Mouse (Mus musculus) stomach, embryonic 15.5 days (tissue): ENCODE measurements at regions not wholly inside any gene's neighbourhood (a gene's known extent, or its start where the extent isn't known, plus 50 kb on each side); places are given as distances from the start of the nearest gene placed in this dataset.
"Not testable (repeated sequence)": the region's sequence is repeated elsewhere in the genome, so short reads cannot be mapped to it uniquely, and the experiment has no call there.

ENCODE experiments used
- ATAC-seq: fragments of 200-750 bp; cut with Nextera tagmentation; 2 replicates; pipeline ENCODE4 v1.8.0; 2017; ENCODE audit warnings: low read depth, moderate number of reproducible peaks, moderate TSS enrichment; ENCODE audit not compliant: insufficient read depth, low FRiP score
- H3K27ac ChIP-seq: fragments of 300-500 bp; sonication (generic); 2 replicates; pipeline ENCODE4 v1.5.1; 2015; ENCODE audit warnings: mild to moderate bottlenecking, inconsistent platforms
- H3K27me3 ChIP-seq: fragments of 300-500 bp; sonication (generic); replicated peaks from 2 replicates; pipeline ENCODE4 v1.6.1; 2015; ENCODE audit warnings: inconsistent platforms
- H3K36me3 ChIP-seq: fragments of 300-500 bp; sonication (generic); 2 replicates; pipeline ENCODE4 v1.6.1; 2015; ENCODE audit warnings: inconsistent platforms
- H3K4me1 ChIP-seq: fragments of 300-500 bp; sonication (generic); 2 replicates; pipeline ENCODE4 v1.6.1; 2015; ENCODE audit warnings: inconsistent platforms
- H3K4me2 ChIP-seq: fragments of 300-500 bp; sonication (generic); 2 replicates; pipeline ENCODE4 v1.6.1; 2015; ENCODE audit warnings: mild to moderate bottlenecking, inconsistent platforms
- H3K4me3 ChIP-seq: fragments of 300-500 bp; sonication (generic); replicated peaks from 2 replicates; pipeline ENCODE4 v1.5.1; 2015; ENCODE audit warnings: inconsistent platforms
- H3K9ac ChIP-seq: fragments of 300-500 bp; sonication (generic); 2 replicates; pipeline ENCODE4 v1.6.1; 2015; ENCODE audit warnings: inconsistent platforms
- H3K9me3 ChIP-seq: fragments of 300-500 bp; sonication (generic); 2 replicates; pipeline ENCODE4 v1.6.1; 2016; ENCODE audit warnings: inconsistent platforms
- WGBS: fragments of 180-500 bp; shearing (Covaris S2); methylation state at CpG from one replicate; pipeline ENCODE4 v1.1.7; 2015; 5-methylcytosine and 5-hydroxymethylcytosine counted together

DNA sequence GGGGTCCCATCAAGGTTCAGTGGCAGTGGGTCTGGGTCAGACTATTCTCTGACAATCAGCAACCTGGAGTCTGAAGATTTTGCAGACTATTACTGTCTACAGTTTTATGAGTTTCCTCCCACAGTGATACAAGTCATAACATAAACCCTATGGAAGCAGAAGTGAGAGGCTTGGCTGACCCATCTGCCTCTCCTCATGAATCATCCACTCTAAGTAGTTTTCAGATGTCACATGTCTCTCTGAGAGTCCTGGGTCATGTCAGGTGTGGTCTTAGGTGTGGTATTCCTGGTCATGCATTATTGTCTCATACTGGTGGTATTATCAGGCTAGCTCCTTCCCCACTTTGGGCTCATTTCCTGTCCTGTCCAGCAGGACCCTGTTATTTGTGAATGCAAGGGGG lies 255.8 kb upstream of the Tacstd2 start:
- H3K27me3 ChIP-seq: no peaks in the 10 kb centered on the region
- no peak for ATAC-seq
- H3K4me2 ChIP-seq: no peak overlapping the region

DNA sequence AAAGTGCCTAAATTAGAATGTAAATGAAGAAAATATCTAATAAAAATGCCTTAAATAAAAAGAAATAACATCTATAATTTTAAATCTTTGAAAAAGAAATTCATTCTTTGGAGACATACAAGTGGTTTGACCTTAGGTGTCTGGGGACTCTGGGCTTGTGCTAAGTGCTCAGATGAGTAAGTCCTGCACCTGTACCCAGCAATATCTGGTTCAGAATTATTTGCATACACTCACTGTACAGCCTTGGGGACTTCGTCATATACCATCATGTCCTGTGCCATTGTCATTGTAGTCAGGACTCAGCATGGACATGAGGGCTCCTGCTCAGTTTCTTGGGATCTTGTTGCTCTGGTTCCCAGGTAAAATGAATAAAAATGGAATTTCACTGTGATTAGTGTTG lies 255.1 kb upstream of the Tacstd2 start:
- H3K9ac ChIP-seq: no peak overlapping the region
- no peaks in the 10 kb centered on the region for H3K9me3 ChIP-seq
- no peak for ATAC-seq
- no peak overlapping the region for H3K4me3 ChIP-seq
- no peaks in the 10 kb centered on the region for H3K36me3 ChIP-seq
- H3K27me3 ChIP-seq: no peaks in the 10 kb centered on the region
- H3K27ac ChIP-seq: no peak overlapping the region
- WGBS: 91% methylated on average over 1 of the region's 1 CpGs
- H3K4me2 ChIP-seq: no peak overlapping the region
- H3K4me1 ChIP-seq: no peaks in the 10 kb centered on the region

More for the DNA sequence above, 255.8 kb upstream of the Tacstd2 start:
- H3K9ac ChIP-seq: no peak overlapping the region
- H3K36me3 ChIP-seq: no peaks in the 10 kb centered on the region
- no peak overlapping the region for H3K4me3 ChIP-seq
- H3K9me3 ChIP-seq: no peaks in the 10 kb centered on the region
- no peaks in the 10 kb centered on the region for H3K4me1 ChIP-seq
- no peak overlapping the region for H3K27ac ChIP-seq

DNA sequence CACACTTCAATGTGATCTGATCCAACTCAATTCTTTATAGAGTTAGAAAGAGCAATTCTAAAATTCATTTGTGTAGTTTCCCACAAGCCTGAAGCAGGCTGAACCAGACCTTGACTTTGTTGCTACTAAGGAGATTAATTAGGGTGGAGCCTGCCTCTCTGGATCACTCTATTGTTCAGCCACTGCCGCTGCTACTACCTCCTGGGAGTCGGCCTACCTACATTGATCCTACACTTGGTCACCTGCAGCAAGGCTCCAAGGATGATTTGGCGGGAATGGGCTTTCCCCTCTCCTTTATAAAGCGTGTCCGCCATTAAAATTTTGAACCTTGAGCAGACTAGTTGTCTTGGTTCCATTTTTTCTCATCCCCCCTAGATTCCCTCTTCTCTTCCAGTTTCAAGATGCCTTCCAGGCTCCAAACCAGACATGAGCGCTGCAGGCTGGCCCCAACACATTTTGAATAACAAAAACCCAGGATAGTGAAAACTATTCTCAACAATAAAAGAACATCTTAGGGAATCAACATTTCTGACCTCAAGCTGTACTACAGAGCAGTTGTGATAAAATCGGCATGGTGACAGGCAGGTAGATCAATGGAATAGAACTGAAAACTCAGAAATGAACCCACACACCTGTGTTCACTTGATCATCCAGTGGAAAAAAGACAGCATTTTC lies 251.6 kb upstream of the Tacstd2 start:
- H3K27ac ChIP-seq: no peak overlapping the region
- no peak overlapping the region for H3K4me2 ChIP-seq
- no peaks in the 10 kb centered on the region for H3K27me3 ChIP-seq
- ATAC-seq: no peak
- no peaks in the 10 kb centered on the region for H3K4me1 ChIP-seq
- H3K9ac ChIP-seq: no peak overlapping the region
- H3K4me3 ChIP-seq: no peak overlapping the region
- H3K36me3 ChIP-seq: no peaks in the 10 kb centered on the region
- no peaks in the 10 kb centered on the region for H3K9me3 ChIP-seq
- WGBS: 74% methylated on average over 7 of the region's 7 CpGs

DNA sequence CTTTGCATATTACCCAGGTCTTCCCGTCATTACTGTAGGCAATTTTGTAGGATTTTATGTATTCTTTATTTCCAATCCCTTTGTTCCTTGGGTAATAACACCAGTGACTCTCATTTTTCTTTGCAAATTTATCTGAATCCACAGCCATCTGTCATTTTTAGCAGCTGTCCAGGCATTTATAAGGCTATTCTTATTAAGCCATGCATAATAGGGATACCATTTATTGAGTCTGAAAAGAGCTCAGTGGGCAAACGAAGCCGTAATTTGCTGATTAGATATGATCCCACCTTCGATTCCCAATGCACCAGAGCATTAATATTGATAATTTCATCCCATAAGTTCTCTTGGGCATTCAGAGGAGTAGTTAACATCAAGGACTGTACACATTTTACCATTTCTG lies 243.3 kb upstream of the Tacstd2 start:
- H3K27me3 ChIP-seq: no peaks in the 10 kb centered on the region
- 75% methylated on average over 4 of the region's 4 CpGs for WGBS
- no peak overlapping the region for H3K9ac ChIP-seq
- no peak for ATAC-seq
- no peaks in the 10 kb centered on the region for H3K9me3 ChIP-seq
- no peak overlapping the region for H3K4me2 ChIP-seq
- no peak overlapping the region for H3K4me3 ChIP-seq
- no peaks in the 10 kb centered on the region for H3K4me1 ChIP-seq
- no peaks in the 10 kb centered on the region for H3K36me3 ChIP-seq
- no peak overlapping the region for H3K27ac ChIP-seq

DNA sequence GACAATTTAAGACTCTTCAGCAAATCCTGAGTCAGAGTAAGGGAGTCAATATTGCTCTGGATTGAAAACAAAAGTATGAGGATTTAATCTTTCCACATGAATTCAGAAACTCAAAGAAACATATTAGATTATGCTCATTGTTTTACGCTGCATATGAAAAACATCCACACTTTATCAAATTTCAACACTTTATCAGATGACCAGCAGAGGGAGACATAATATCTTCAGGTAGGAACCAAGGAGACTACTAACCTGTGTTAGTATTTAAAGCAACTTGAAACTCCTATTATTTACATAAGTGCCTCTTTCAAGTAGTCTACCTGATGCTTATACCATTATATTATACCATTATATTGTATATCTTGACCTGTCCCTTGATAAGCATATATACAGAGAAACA lies 218.5 kb upstream of the Tacstd2 start:
- not testable (repeated sequence) for H3K4me2 ChIP-seq, H3K36me3 ChIP-seq, H3K27me3 ChIP-seq, H3K9ac ChIP-seq, H3K4me1 ChIP-seq, H3K9me3 ChIP-seq, H3K27ac ChIP-seq, H3K4me3 ChIP-seq, ATAC-seq
- WGBS: 73% methylated on average over 1 of the region's 1 CpGs

DNA sequence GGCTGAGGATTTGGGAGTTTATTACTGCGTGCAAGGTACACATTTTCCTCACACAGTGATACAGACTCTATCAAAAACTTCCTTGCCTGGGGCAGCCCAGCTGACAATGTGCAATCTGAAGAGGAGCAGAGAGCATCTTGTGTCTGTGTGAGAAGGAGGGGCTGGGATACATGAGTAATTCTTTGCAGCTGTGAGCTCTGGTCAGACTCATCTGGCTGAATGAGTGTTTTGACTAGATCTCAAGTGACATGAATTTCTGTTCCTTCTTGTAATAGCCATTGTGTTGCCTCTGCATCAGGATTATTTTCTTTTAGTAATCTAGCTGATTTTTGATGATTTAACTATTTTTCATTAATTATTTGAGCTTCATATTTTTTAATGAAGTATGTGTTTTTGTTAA lies 190.0 kb upstream of the Tacstd2 start:
- no peak overlapping the region for H3K9ac ChIP-seq
- WGBS: 62% methylated on average over 1 of the region's 1 CpGs

DNA sequence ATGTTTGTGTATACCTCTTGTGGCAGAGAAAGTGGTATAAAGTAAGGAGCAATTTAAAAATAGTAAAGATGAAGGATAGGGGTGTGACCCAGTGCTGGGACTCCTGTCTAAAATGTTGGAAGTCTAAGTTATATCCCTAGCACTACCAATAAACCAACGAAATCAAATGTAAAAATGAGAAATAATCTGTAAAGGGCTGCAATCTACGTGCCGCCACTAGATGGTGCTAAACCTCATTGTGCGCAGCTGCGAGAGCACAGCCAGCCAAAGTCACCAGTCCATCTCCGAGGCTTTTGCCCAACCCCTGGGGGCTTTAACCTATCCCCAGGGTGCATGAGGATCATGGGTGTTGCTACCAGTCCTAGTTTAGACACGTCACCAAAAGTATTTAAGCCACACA lies 163.4 kb upstream of the Tacstd2 start:
- not testable (repeated sequence) for H3K4me2 ChIP-seq, ATAC-seq, H3K27ac ChIP-seq, H3K9me3 ChIP-seq, H3K36me3 ChIP-seq, H3K9ac ChIP-seq, H3K4me3 ChIP-seq, H3K4me1 ChIP-seq, H3K27me3 ChIP-seq
- WGBS: 10% methylated on average over 6 of the region's 7 CpGs

More for the DNA sequence above, 190.0 kb upstream of the Tacstd2 start:
- H3K4me3 ChIP-seq: no peak overlapping the region
- H3K27ac ChIP-seq: no peak overlapping the region
- H3K4me1 ChIP-seq: no peaks in the 10 kb centered on the region
- H3K9me3 ChIP-seq: no peaks in the 10 kb centered on the region
- no peaks in the 10 kb centered on the region for H3K36me3 ChIP-seq
- H3K4me2 ChIP-seq: no peak overlapping the region
- no peaks in the 10 kb centered on the region for H3K27me3 ChIP-seq
- ATAC-seq: no peak

DNA sequence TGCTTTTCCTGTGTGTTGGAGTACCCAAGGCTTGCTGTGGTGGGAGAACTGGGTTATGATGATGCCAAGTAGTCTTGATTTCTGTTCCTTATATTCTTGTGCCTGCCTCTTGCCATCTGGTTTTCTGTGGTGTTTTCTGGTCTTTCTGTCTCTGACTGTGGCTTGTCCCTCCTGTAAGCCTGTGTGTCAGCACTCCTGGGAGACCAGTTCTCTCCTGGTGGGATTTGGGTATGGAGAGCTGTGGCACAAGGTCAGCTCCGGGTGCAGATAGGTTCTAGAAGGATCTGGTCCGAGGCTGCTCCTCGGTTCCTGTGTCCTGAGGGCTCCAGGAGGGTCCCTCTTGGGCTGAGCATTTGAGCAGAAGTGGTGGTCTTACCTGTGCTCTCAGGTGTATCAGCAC lies 155.4 kb upstream of the Tacstd2 start:
- H3K27me3 ChIP-seq, H3K36me3 ChIP-seq, H3K4me3 ChIP-seq, H3K4me2 ChIP-seq, H3K9me3 ChIP-seq, H3K9ac ChIP-seq, H3K27ac ChIP-seq, ATAC-seq, H3K4me1 ChIP-seq: not testable (repeated sequence)
- WGBS: 59% methylated on average over 3 of the region's 3 CpGs

DNA sequence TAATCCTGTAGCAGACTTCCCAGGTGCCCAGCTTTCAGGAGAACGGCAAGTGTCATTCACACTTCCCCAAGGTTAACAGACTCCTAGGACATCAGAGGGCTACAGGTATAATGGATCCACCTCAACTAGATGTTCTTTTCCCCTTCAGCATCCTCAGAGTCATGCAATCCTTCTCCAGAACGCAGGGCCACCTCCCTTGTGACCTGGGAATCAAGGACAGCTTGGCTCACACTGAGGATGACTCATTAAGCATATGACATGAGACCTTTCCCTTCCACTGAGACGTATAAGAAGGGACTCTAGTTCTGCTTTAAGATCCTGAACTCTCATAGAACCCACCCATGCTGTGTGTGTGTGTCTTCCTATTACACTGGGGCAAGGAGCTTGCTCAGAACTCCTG lies 147.5 kb upstream of the Tacstd2 start:
- not testable (repeated sequence) for H3K9me3 ChIP-seq, H3K36me3 ChIP-seq, H3K4me1 ChIP-seq, H3K27me3 ChIP-seq, H3K4me2 ChIP-seq, H3K4me3 ChIP-seq, H3K9ac ChIP-seq, H3K27ac ChIP-seq, ATAC-seq
- 68% methylated on average over 3 of the region's 3 CpGs for WGBS

DNA sequence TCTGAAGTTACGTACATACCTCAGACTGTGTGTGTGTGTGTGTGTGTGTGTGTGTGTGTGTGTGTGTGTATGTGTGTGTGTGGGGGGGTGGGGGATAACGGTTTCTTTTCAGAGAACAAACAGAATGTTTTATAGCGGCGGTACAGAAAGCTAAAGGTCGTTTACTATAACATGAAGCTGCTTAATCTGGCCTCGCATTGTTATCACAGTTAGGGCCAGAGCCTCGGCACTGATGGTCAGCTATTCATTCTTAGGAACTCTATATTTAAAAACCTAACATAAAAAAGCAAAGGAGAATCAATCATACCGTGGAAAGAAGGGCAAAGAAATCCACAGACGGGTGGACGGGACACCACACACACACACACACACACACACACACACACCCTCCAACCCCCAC lies 146.0 kb upstream of the Tacstd2 start:
- not testable (repeated sequence) for H3K9ac ChIP-seq, H3K4me3 ChIP-seq, H3K27ac ChIP-seq, H3K36me3 ChIP-seq, ATAC-seq, H3K4me1 ChIP-seq, H3K27me3 ChIP-seq, H3K9me3 ChIP-seq
- 32% methylated on average over 10 of the region's 10 CpGs for WGBS
- H3K4me2 ChIP-seq: peak overlapping the region; percentile 14; the same call in 1 of the 2 replicates

DNA sequence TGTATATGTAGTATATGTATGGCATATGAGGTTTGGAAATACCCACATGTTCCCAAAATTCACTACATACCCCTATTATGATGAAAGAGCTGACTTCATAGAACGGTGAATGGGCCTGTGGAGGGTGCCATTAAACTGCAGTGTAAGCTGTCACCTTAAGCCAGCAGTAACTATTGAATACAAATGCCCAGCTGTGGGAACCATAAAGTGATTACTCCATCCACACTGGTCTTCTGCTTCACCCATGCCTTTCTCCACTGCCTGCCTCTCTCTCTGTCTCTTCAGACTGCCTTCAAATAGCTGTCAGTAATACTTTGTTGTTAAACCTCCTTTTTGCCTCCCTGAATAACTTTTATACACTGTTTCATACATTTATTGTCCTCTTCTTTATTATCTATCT lies 143.5 kb upstream of the Tacstd2 start:
- ATAC-seq, H3K27ac ChIP-seq, H3K36me3 ChIP-seq, H3K9ac ChIP-seq, H3K4me2 ChIP-seq, H3K9me3 ChIP-seq, H3K4me1 ChIP-seq, H3K27me3 ChIP-seq, H3K4me3 ChIP-seq: not testable (repeated sequence)
- WGBS: 30% methylated on average over 1 of the region's 1 CpGs

DNA sequence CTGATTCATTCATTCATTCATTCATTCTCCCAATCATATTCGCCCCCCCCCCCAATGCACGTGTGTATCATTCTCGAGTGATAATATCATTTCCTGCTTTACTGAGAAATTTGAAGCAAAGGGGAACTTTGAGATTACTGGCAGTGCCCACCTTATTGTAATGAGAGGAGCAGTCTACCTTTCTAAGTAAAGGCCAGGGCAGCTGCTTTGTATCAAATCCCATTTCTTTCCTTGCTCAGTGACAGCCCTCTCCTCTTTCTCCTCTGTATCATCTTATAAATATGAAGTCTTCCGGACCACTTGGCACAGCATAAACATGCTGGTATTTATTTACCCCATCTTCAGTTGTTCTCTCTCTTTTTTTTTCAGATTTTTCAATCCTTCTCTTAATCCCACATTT lies 139.1 kb upstream of the Tacstd2 start:
- H3K27ac ChIP-seq, ATAC-seq, H3K27me3 ChIP-seq, H3K4me1 ChIP-seq, H3K4me2 ChIP-seq, H3K4me3 ChIP-seq, H3K36me3 ChIP-seq, H3K9ac ChIP-seq, H3K9me3 ChIP-seq: not testable (repeated sequence)
- 79% methylated on average over 4 of the region's 4 CpGs for WGBS

DNA sequence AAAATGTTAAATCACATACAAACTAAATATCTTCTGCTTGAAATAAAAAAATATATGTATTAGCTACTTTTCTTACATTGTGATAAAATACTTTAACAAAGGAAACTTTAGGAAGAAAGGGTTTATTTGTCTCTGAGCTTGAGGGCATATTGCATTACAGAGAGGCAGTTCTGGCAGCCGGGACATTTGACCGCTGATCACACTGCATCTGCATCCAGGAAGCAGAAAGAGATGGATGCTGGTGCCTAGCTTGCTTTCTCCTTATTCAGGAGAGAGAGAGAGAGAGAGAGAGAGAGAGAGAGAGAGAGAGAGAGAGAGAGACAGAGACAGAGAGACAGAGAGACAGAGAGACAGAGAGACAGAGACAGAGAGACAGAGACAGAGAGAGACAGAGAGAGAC lies 137.7 kb upstream of the Tacstd2 start:
- not testable (repeated sequence) for ATAC-seq, H3K9ac ChIP-seq, H3K4me3 ChIP-seq, H3K9me3 ChIP-seq, H3K27ac ChIP-seq, H3K4me2 ChIP-seq, H3K36me3 ChIP-seq, H3K4me1 ChIP-seq, H3K27me3 ChIP-seq
- 72% methylated on average over 2 of the region's 2 CpGs for WGBS
